Mouse (Mus musculus): ENCODE measurements around the gene Ackr2. TPM values are rescaled to one million over a fixed set of nuclear protein-coding genes. Genes with fewer than 3 reads are reported as not detected.

Gene Ackr2
- total and polyA plus RNA-seq, 3 experiments = not detected

- peaks cover 0 to 2% of the 10 kb centered on the region in 2 experiments; a peak in 1 of 4 replicates for H3K27me3 ChIP-seq (ENCODE audit: control insufficient read depth in 1 of 2, insufficient read depth in 2 of 2, low read length in 2 of 2)
- H3K79me2 ChIP-seq (ENCODE audit: control insufficient read depth, insufficient read depth, low read length, poor library complexity) = no peaks in the 10 kb centered on the region
- DNase-seq (ENCODE audit: low read depth, low spot score) = no peak
- no peak overlapping the region for H3K4me3 ChIP-seq (ENCODE audit: control insufficient read depth in 1 of 2, insufficient read depth in 1 of 2, low read depth in 2 of 2, low read length in 2 of 2)
- H3K9me3 ChIP-seq (replicated peaks; ENCODE audit: insufficient read depth, low read length) = no peaks in the 10 kb centered on the region
- TF ChIP-seq TAL1 (IDR thresholded peaks at IDR 0.05; ENCODE audit: low read length) (no peak), UBTF (IDR thresholded peaks at IDR 0.05; ENCODE audit: borderline replicate concordance, insufficient read depth, low read depth, low read length) (no peak), GABPA (IDR thresholded peaks at IDR 0.05; ENCODE audit: low read depth, low read length) (no peak), POLR2A (IDR thresholded peaks at IDR 0.05; ENCODE audit: control insufficient read depth in 1 of 2, insufficient read depth in 1 of 2, low read depth in 1 of 2, low read length in 2 of 2, poor library complexity in 1 of 2) (no peak)
- no peaks in the 10 kb centered on the region for H3K36me3 ChIP-seq (ENCODE audit: control insufficient read depth in 1 of 2, insufficient read depth in 2 of 2, low read length in 2 of 2)
- H3K27ac ChIP-seq (ENCODE audit: control insufficient read depth, low read depth, low read length) = no peak overlapping the region
- no peaks in the 10 kb centered on the region for H3K4me1 ChIP-seq (ENCODE audit: control insufficient read depth in 1 of 2, insufficient read depth in 2 of 2, low read length in 2 of 2)
- H3K9ac ChIP-seq (ENCODE audit: control insufficient read depth, low read depth, low read length, poor library complexity, severe bottlenecking) = no peak overlapping the region
These were observed 28.7 kb downstream of the Ackr2 start for GRCm38 (mm10) chr9:121926634-121927405.

DNA sequence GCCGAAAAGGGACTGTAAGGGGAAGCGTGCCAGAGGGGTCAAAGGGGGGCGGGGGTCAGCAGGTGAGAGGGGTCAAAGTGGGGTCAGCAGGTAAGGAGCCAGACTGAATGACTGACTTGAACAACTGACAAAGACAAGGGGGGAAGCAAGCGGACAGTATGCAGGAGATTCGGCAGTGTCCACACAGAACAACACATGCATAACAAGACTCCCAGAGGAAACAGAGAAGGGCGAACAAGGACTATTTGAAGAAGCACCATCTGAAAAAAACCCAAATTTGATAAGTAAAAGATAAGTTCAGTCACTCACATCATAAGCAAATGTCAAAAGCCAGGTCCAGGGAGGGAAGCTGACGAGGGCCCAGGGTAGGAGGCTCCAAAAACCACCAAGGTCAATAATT lies 29.6 kb downstream of the Ackr2 start:
- TF ChIP-seq USF2 (IDR thresholded peaks at IDR 0.05; ENCODE audit: borderline replicate concordance in 1 of 2, insufficient read depth in 1 of 2, low read depth in 1 of 2, low read length in 2 of 2) (no peak), TAL1 (IDR thresholded peaks at IDR 0.05; ENCODE audit: low read length) (no peak), MYB (IDR thresholded peaks at IDR 0.05; ENCODE audit: low read depth, low read length) (no peak), MAFK (IDR thresholded peaks at IDR 0.05; ENCODE audit: borderline replicate concordance, low read depth, low read length) (no peak), TBP (IDR thresholded peaks at IDR 0.05; ENCODE audit: low read depth, low read length) (no peak), GATA1 (IDR thresholded peaks at IDR 0.05; ENCODE audit: low read depth, low read length) (no peak), MAZ (IDR thresholded peaks at IDR 0.05; ENCODE audit: low read depth, low read length) (no peak), UBTF (IDR thresholded peaks at IDR 0.05; ENCODE audit: borderline replicate concordance, insufficient read depth, low read depth, low read length) (no peak), USF1 (IDR thresholded peaks at IDR 0.05; ENCODE audit: low read depth, low read length) (no peak), CHD1 (IDR thresholded peaks at IDR 0.05; ENCODE audit: low read depth, low read length) (no peak), EP300 (IDR thresholded peaks at IDR 0.05; ENCODE audit: low read depth in 1 of 2, low read length in 2 of 2) (no peak)
- no peaks in the 10 kb centered on the region for H3K9me3 ChIP-seq (replicated peaks; ENCODE audit: insufficient read depth, low read length)
- H3K79me2 ChIP-seq (ENCODE audit: control insufficient read depth, insufficient read depth, low read length, poor library complexity) = no peaks in the 10 kb centered on the region
- H3K27ac ChIP-seq (ENCODE audit: control insufficient read depth, low read depth, low read length) = no peak overlapping the region
- H3K9ac ChIP-seq (ENCODE audit: control insufficient read depth, low read depth, low read length, poor library complexity, severe bottlenecking) = no peak overlapping the region
- H3K36me3 ChIP-seq (ENCODE audit: control insufficient read depth in 1 of 2, insufficient read depth in 2 of 2, low read length in 2 of 2) = no peaks in the 10 kb centered on the region
- no peaks in the 10 kb centered on the region for H3K4me1 ChIP-seq (ENCODE audit: control insufficient read depth in 1 of 2, insufficient read depth in 2 of 2, low read length in 2 of 2)
- no peak overlapping the region for H3K4me3 ChIP-seq (ENCODE audit: control insufficient read depth in 1 of 2, insufficient read depth in 1 of 2, low read depth in 2 of 2, low read length in 2 of 2)
- DNase-seq (ENCODE audit: low read depth, low spot score) = no peak
- peaks cover 0 to 2% of the 10 kb centered on the region in 2 experiments; a peak in 1 of 4 replicates for H3K27me3 ChIP-seq (ENCODE audit: control insufficient read depth in 1 of 2, insufficient read depth in 2 of 2, low read length in 2 of 2)

Data from MEL (cell line).